Mouse (Mus musculus) heart, postnatal 0 days (tissue): ENCODE measurements at regions not wholly inside any gene's neighbourhood (a gene's known extent, or its start where the extent isn't known, plus 50 kb on each side); places are given as distances from the start of the nearest gene placed in this dataset.

Experiments used
- CTCF ChIP-seq: IDR thresholded peaks from 2 replicates; pipeline ENCODE4 v1.5.1; 2016; ENCODE audit warnings: antibody characterized with exemption, control low read depth, low read depth
- EP300 ChIP-seq: IDR thresholded peaks from 2 replicates; pipeline ENCODE4 v1.6.1; 2016; ENCODE audit warnings: antibody characterized with exemption, low read depth

- TF ChIP-seq CTCF = no peak
- no peak for TF ChIP-seq EP300
Measured at GRCm38 (mm10) chr10:37478108-37478507, 339.4 kb upstream of the Marcks start.
